Mouse (Mus musculus): Measurements from ENCODE around the gene Tmed9. TPM values are rescaled to one million over a fixed set of nuclear protein-coding genes. Genes with fewer than 3 reads are reported as not detected.
"Not testable (repeated sequence)": the region's sequence is repeated elsewhere in the genome, so short reads cannot be mapped to it uniquely, and the experiment has no call there.

The Tmed9 gene
- polyA plus RNA-seq, 1 experiment from 2014 or later, result 53.6 TPM

DNA sequence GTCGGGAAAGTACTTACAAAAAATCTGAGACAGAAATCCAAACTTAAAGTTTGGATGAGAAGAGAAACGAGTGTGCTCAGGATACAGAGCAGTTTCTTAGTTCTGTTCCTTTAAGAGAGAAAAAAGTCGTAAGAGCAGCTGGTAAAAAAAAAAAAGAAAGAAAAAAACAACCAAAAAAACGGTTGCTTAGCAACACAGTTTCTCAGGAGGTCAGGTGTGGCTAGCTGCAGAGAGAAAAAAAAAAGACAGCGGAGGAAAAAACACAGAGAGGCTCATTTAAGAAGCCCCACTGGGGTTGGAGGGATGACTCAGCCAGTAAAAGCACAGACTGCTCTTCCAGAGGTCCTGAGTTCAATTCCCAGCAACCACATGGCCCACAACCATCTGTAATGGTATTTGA, 789 bp downstream of the Tmed9 start:
- Histone ChIP-seq H3K27ac (no peak overlapping the region), H3K9ac (no peak overlapping the region), H3K36me3 (replicated peaks; ENCODE audit: control insufficient read depth, insufficient read depth) (no peaks in the 10 kb centered on the region), H3K4me2 (replicated peaks) (no peak overlapping the region), H3K4me1 (replicated peaks; ENCODE audit: control insufficient read depth, insufficient read depth, low read length) (peaks cover 12% of the 10 kb centered on the region), H3K4me3 (replicated peaks; ENCODE audit: low read length) (no peak overlapping the region), H3K9me3 (ENCODE audit: control insufficient read depth, low read length) (no peaks in the 10 kb centered on the region), H3K27me3 (ENCODE audit: control insufficient read depth, insufficient read depth, low read length) (no peaks in the 10 kb centered on the region)
- WGBS, result 71% methylated on average over 5 of the region's 5 CpGs
- DNase-seq (ENCODE audit: low spot score) (peak; percentile 30), ATAC-seq (ENCODE audit: low FRiP score) (no peak)

DNA sequence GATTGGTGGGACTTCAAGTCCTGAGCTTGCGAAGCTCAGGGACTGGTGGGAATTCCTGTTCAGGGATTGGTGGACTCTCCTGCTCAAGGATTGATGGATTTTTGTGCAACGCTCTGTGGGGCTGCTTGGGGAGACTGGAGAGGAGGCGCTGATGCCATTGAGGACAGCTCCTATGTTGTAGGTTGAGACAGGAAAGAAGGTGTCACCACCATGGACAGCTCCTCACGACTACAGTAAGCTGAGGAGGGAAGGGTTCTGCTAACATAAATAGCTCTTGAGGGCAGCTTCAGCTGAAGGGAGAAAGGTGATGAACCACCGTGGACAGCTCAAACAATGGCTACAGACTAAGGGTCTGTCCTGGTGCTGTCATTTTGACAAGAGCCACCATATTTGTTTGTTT, 2.4 kb downstream of the Tmed9 start:
- WGBS, result 64% methylated on average over 5 of the region's 5 CpGs
- Histone ChIP-seq H3K36me3 (replicated peaks; ENCODE audit: control insufficient read depth, insufficient read depth) (no peaks in the 10 kb centered on the region), H3K4me2 (replicated peaks) (no peak overlapping the region), H3K9me3 (ENCODE audit: control insufficient read depth, low read length) (no peaks in the 10 kb centered on the region), H3K27me3 (ENCODE audit: control insufficient read depth, insufficient read depth, low read length) (no peaks in the 10 kb centered on the region), H3K4me3 (replicated peaks; ENCODE audit: low read length) (no peak overlapping the region), H3K4me1 (replicated peaks; ENCODE audit: control insufficient read depth, insufficient read depth, low read length) (peaks cover 9% of the 10 kb centered on the region), H3K9ac (no peak overlapping the region), H3K27ac (no peak overlapping the region)
- ATAC-seq (ENCODE audit: low FRiP score) (no peak), DNase-seq (ENCODE audit: low spot score) (no peak)

DNA sequence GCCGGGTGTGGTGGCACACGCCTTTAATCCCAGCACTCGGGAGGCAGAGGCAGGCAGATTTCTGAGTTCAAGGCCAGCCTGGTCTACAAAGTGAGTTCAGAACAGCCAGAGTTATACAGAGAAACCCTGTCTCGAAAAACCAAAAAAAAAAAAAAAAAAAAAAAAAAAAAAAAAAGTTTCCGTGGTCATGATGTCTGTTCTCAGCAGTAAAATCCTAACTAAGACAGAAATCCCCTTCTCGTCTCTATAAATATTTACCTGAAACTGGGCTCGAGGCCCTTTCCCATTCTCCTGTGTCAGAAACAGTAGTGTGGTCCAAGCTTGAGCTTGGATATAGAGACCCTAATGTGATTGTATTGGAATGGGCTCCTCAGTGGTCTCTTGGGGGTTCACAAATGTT, 3.3 kb downstream of the Tmed9 start:
- H3K4me1 ChIP-seq (replicated peaks; ENCODE audit: control insufficient read depth, insufficient read depth, low read length), result not testable (repeated sequence)

GRCm38 (mm10) chr13:55578086-55578485, 4.6 kb downstream of the Tmed9 start:
- no peaks in the 10 kb centered on the region for H3K4me1 ChIP-seq (replicated peaks; ENCODE audit: control insufficient read depth, insufficient read depth, low read length)
- DNase-seq (ENCODE audit: low spot score) (no peak), ATAC-seq (ENCODE audit: low FRiP score) (no peak)
- no peaks in the 10 kb centered on the region for H3K9me3 ChIP-seq (ENCODE audit: control insufficient read depth, low read length)
- no peak overlapping the region for H3K27ac ChIP-seq
- no peaks in the 10 kb centered on the region for H3K36me3 ChIP-seq (replicated peaks; ENCODE audit: control insufficient read depth, insufficient read depth)
- no peak overlapping the region for H3K4me2 ChIP-seq (replicated peaks)
- no peak overlapping the region for H3K9ac ChIP-seq
- WGBS, result 84% methylated on average over 4 of the region's 4 CpGs
- no peaks in the 10 kb centered on the region for H3K27me3 ChIP-seq (ENCODE audit: control insufficient read depth, insufficient read depth, low read length)
- no peak overlapping the region for H3K4me3 ChIP-seq (replicated peaks; ENCODE audit: low read length)

More for the DNA sequence above, 3.3 kb downstream of the Tmed9 start:
- H3K4me3 ChIP-seq (replicated peaks; ENCODE audit: low read length); H3K27ac ChIP-seq; H3K27me3 ChIP-seq (ENCODE audit: control insufficient read depth, insufficient read depth, low read length); H3K4me2 ChIP-seq (replicated peaks); H3K9ac ChIP-seq; ATAC-seq (ENCODE audit: low FRiP score); DNase-seq (ENCODE audit: low spot score); H3K36me3 ChIP-seq (replicated peaks; ENCODE audit: control insufficient read depth, insufficient read depth); H3K9me3 ChIP-seq (ENCODE audit: control insufficient read depth, low read length): not testable (repeated sequence)
- WGBS, result 92% methylated on average over 7 of the region's 7 CpGs

- no peaks in the 10 kb centered on the region for H3K9me3 ChIP-seq (ENCODE audit: control insufficient read depth, low read length)
- H3K4me3 ChIP-seq (replicated peaks; ENCODE audit: low read length), result no peak overlapping the region; the same call in 1 of the 2 replicates
- peaks cover 28% of the 10 kb centered on the region for H3K36me3 ChIP-seq (replicated peaks; ENCODE audit: control insufficient read depth, insufficient read depth)
- no peak overlapping the region for H3K27ac ChIP-seq
- peak overlapping the region; percentile 81 for H3K4me2 ChIP-seq (replicated peaks)
- 74% methylated on average over 4 of the region's 4 CpGs for WGBS
- H3K9ac ChIP-seq, result no peak overlapping the region
- H3K4me1 ChIP-seq (replicated peaks; ENCODE audit: control insufficient read depth, insufficient read depth, low read length), result peaks cover 12% of the 10 kb centered on the region
- no peaks in the 10 kb centered on the region for H3K27me3 ChIP-seq (ENCODE audit: control insufficient read depth, insufficient read depth, low read length)
- no peak for DNase-seq (ENCODE audit: low spot score)
- ATAC-seq (ENCODE audit: low FRiP score), result no peak
These were observed 18.5 kb downstream of the Tmed9 start for GRCm38 (mm10) chr13:55591961-55592490.

GRCm38 (mm10) chr13:55592512-55593253, 19.2 kb downstream of the Tmed9 start:
- peak overlapping the region; percentile 81 for H3K4me2 ChIP-seq (replicated peaks)
- H3K9ac ChIP-seq, result peak overlapping the region; percentile 89
- H3K27me3 ChIP-seq (ENCODE audit: control insufficient read depth, insufficient read depth, low read length), result no peaks in the 10 kb centered on the region
- DNase-seq (ENCODE audit: low spot score) (peak; percentile 99), ATAC-seq (ENCODE audit: low FRiP score) (peak; percentile 99)
- peaks cover 12% of the 10 kb centered on the region for H3K4me1 ChIP-seq (replicated peaks; ENCODE audit: control insufficient read depth, insufficient read depth, low read length)
- peaks cover 35% of the 10 kb centered on the region for H3K36me3 ChIP-seq (replicated peaks; ENCODE audit: control insufficient read depth, insufficient read depth)
- H3K9me3 ChIP-seq (ENCODE audit: control insufficient read depth, low read length), result no peaks in the 10 kb centered on the region
- WGBS, result 4% methylated on average over 29 of the region's 29 CpGs
- H3K27ac ChIP-seq, result peak overlapping the region; percentile 81
- peak overlapping the region; percentile 82 for H3K4me3 ChIP-seq (replicated peaks; ENCODE audit: low read length)

- WGBS, result under 1% methylated on average over 31 of the region's 31 CpGs
- peak overlapping the region; percentile 81 for H3K4me2 ChIP-seq (replicated peaks)
- 0 out of 2 replicates have a peak, but pooled peaks have one; percentile 31 for ATAC-seq (ENCODE audit: low FRiP score)
- no peak for DNase-seq (ENCODE audit: low spot score)
- no peaks in the 10 kb centered on the region for H3K27me3 ChIP-seq (ENCODE audit: control insufficient read depth, insufficient read depth, low read length)
- H3K9me3 ChIP-seq (ENCODE audit: control insufficient read depth, low read length), result no peaks in the 10 kb centered on the region
- peaks cover 12% of the 10 kb centered on the region for H3K4me1 ChIP-seq (replicated peaks; ENCODE audit: control insufficient read depth, insufficient read depth, low read length)
- H3K9ac ChIP-seq, result peak overlapping the region; percentile 89
- peaks cover 41% of the 10 kb centered on the region for H3K36me3 ChIP-seq (replicated peaks; ENCODE audit: control insufficient read depth, insufficient read depth)
- H3K4me3 ChIP-seq (replicated peaks; ENCODE audit: low read length), result peak overlapping the region; percentile 82
- H3K27ac ChIP-seq, result peak overlapping the region; percentile 58
These were observed 19.8 kb downstream of the Tmed9 start for GRCm38 (mm10) chr13:55593254-55593747.

DNA sequence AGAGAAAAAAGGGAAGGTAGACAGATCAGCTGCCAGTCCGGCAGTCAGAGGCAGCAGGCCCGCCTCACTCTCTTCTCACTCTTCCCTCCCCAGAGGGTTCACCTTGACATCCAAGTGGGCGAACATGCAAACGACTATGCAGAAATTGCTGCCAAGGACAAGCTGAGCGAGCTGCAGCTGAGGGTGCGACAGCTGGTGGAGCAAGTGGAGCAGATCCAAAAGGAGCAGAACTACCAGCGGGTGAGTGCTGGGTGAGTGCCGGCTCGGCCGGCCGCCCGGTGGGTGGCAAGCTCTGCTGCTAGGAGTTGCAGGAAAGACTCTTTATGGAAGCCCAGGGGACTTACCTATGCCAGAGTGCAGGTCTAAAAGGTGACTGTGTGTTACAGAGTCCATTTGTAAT, 21.8 kb downstream of the Tmed9 start:
- H3K9ac ChIP-seq, result no peak overlapping the region
- no peaks in the 10 kb centered on the region for H3K27me3 ChIP-seq (ENCODE audit: control insufficient read depth, insufficient read depth, low read length)
- H3K4me1 ChIP-seq (replicated peaks; ENCODE audit: control insufficient read depth, insufficient read depth, low read length), result peaks cover 12% of the 10 kb centered on the region
- H3K27ac ChIP-seq, result no peak overlapping the region
- H3K4me3 ChIP-seq (replicated peaks; ENCODE audit: low read length), result no peak overlapping the region
- H3K9me3 ChIP-seq (ENCODE audit: control insufficient read depth, low read length), result no peaks in the 10 kb centered on the region
- no peak for ATAC-seq (ENCODE audit: low FRiP score)
- WGBS, result 89% methylated on average over 12 of the region's 12 CpGs
- peaks cover 45% of the 10 kb centered on the region for H3K36me3 ChIP-seq (replicated peaks; ENCODE audit: control insufficient read depth, insufficient read depth)
- no peak for DNase-seq (ENCODE audit: low spot score)
- H3K4me2 ChIP-seq (replicated peaks), result no peak overlapping the region

- ATAC-seq (ENCODE audit: low FRiP score) (no peak), DNase-seq (ENCODE audit: low spot score) (no peak)
- Histone ChIP-seq H3K9ac (no peak overlapping the region), H3K4me3 (replicated peaks; ENCODE audit: low read length) (no peak overlapping the region), H3K4me2 (replicated peaks) (no peak overlapping the region), H3K4me1 (replicated peaks; ENCODE audit: control insufficient read depth, insufficient read depth, low read length) (peaks cover 21% of the 10 kb centered on the region), H3K27ac (no peak overlapping the region), H3K27me3 (ENCODE audit: control insufficient read depth, insufficient read depth, low read length) (no peaks in the 10 kb centered on the region), H3K36me3 (replicated peaks; ENCODE audit: control insufficient read depth, insufficient read depth) (peaks cover 45% of the 10 kb centered on the region), H3K9me3 (ENCODE audit: control insufficient read depth, low read length) (no peaks in the 10 kb centered on the region)
- 96% methylated on average over 12 of the region's 12 CpGs for WGBS
These were observed 23.3 kb downstream of the Tmed9 start for GRCm38 (mm10) chr13:55596802-55597201.

Measured in hindbrain, embryonic 14.5 days (tissue).